Mouse (Mus musculus) bone marrow macrophage, adult 2 months (primary cell): Measurements from ENCODE around the gene Lamp1.

Experiments used
- CTCF ChIP-seq: IDR thresholded peaks from 2 replicates; pipeline ENCODE4 v1.5.1; 2012; ENCODE audit warnings: low read depth, mild to moderate bottlenecking, low read length, moderate library complexity
- POLR2A ChIP-seq: IDR thresholded peaks from 2 replicates; pipeline ENCODE4 v1.6.1; 2012; ENCODE audit warnings: mild to moderate bottlenecking, low read depth, low read length, borderline replicate concordance

DNA sequence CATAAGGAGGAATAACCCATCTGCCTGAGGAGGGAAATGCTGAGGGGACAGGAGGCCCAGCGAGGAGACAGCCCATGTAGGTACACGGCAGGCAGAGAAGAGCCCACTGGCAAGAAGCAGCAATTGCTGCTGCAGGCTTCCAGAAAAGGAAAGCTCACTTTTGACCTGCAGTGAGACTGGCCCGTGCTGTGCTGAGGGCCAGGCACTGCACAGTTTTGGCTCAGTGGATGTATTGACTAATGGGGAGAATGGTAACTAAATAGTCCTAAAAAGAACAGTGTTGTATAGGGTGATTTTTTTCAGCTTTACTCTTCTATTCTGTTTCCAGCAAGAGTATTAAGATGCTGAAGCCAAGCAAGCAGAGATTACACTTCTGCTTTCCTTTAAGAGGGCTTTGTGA lies 40.4 kb upstream of the Lamp1 start:
- TF ChIP-seq POLR2A (no peak), CTCF (no peak)
